Mouse (Mus musculus): ENCODE data around the gene Klf3.
"Not testable (repeated sequence)": the region's sequence is repeated elsewhere in the genome, so short reads cannot be mapped to it uniquely, and the experiment has no call there.

The Klf3 gene

GRCm38 (mm10) chr5:64878526-64878925 lies 75.3 kb downstream of the Klf3 start:
- DNase-seq (ENCODE audit: low spot score in 2 of 2), result no peak

GRCm38 (mm10) chr5:64879241-64879640 lies 76.1 kb downstream of the Klf3 start:
- no peak for DNase-seq (ENCODE audit: low spot score in 2 of 2)

DNA sequence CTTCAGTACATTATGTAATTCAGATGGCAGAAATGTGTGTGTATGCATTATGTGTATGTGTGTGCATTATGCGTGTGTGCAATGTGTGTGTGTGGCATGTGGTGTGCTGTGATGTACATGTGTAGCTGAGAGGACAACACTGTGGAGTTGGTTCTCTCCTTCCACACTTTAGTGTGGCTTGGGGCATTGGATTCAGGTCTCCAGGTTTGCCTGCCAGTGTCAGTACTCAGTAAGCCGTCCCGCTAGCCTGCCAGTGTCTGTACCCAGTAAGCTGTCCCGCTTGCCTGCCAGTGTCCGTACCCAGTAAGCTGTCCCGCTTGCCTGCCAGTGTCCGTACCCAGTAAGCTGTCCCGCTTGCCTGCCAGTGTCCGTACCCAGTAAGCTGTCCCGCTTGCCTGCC lies 78.4 kb downstream of the Klf3 start:
- DNase-seq (ENCODE audit: low spot score in 2 of 2), result not testable (repeated sequence)

DNA sequence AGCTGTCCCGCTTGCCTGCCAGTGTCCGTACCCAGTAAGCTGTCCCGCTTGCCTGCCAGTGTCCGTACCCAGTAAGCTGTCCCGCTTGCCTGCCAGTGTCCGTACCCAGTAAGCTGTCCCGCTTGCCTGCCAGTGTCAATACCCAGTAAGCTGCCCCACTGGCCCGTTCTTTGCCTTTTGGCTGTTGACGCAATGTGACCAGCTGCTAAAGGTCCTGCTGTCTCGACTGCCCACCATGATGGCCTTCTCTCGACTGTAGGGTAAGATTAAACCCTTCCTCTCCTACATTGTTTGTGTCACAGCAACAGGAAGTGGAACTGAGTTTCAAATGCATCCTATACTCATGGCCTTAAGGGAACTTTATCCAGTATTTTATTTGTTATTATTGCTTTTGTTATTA lies 78.8 kb downstream of the Klf3 start:
- not testable (repeated sequence) for DNase-seq (ENCODE audit: low spot score in 2 of 2)

Data from cerebellum, postnatal 4 days (tissue).